8 mouse cellular contexts compared by ENCODE assay signal in the genomic region with DNA sequence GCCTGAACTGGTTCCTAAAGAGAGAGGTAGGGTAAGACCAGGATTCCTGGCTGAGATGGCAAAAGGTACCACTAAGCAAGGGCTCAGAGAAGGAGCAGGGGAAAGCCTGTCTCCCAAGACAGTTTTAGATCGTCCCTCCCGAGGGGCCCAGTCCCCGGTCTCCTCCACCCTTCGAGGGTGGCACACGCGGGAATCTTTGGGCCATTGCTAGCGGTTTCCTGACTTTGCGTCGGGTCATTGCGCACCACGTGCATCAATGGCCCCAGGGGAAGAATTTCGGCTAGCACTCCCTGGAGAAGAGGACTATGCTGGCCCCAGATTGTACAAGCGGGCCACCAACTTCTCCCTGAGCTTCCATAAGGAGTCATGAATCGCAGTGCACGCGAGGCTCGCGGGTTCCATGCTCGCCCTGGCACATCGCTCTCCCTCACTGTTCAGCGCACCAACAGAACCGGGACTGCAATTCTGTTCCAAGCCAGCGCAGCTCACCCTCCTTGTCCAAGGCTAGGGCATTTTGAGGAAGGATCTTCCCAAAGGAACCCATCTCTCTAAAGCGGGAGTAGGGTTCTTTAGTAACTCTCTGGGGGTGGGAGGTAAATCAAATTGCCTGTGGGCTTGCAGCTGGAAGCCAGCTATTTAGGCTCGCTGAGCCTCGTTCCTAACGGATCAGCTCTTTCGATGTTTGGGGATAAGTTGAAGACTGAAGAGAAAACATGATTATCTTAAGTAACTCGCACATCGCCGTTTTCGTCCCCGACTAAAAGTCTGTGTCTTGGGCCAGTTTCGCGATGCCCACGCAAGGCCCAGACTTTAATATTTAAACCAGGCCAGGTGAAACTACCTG.
DNase-seq lines count a peak whose midpoint lies in the region; ATAC-seq and TF ChIP-seq lines count a peak whose summit lies in the region.

No protein-coding gene starts in this region.

- H3K4me1 ChIP-seq in heart, embryonic 11.5 days (ENCODE audit: control insufficient read depth, insufficient read depth, low read length) = peaks cover 31% of the 10 kb centered on the region
- H3K4me1 ChIP-seq in neural tube, embryonic 12.5 days = peaks cover 50% of the 10 kb centered on the region

- H3K36me3 ChIP-seq in heart, embryonic 11.5 days (ENCODE audit: control insufficient read depth, insufficient read depth, low read length) = no peaks in the 10 kb centered on the region
- no peaks in the 10 kb centered on the region for H3K36me3 ChIP-seq in neural tube, embryonic 12.5 days

- peak in 1 of 2 experiments; percentile 41 for DNase-seq in left cerebral cortex, adult 2 months (ENCODE audit: extremely low spot score in 1 of 2, low spot score in 2 of 2)
- no peak for DNase-seq in left cerebral cortex, adult 8-10 months (ENCODE audit: low spot score in 2 of 2)
- DNase-seq in cerebellum, adult 9-10 months = peak; percentile 60
- DNase-seq in kidney, postnatal 10 days = peak; percentile 22
- no peak for DNase-seq in urinary bladder, postnatal 25 days (ENCODE audit: low spot score)
- DNase-seq in B cell, adult 2 months = no peak

- peaks cover 2% of the 10 kb centered on the region; the same call in 1 of the 2 replicates for H3K27me3 ChIP-seq in heart, embryonic 11.5 days (ENCODE audit: control insufficient read depth, insufficient read depth, low read length)
- H3K27me3 ChIP-seq in neural tube, embryonic 12.5 days (replicated peaks) = peaks cover 29% of the 10 kb centered on the region

- no peak for TF ChIP-seq CTCF in left cerebral cortex, adult 2 months (IDR thresholded peaks at IDR 0.05)

- WGBS in heart, embryonic 11.5 days (ENCODE audit: insufficient replicate concordance) = 7% methylated on average over 36 of the region's 36 CpGs
- WGBS in neural tube, embryonic 12.5 days = 4% methylated on average over 36 of the region's 36 CpGs

- intact Hi-C loops in left cerebral cortex, adult 2 months (cut with DNase I) = loop anchor here (2.0 kb wide), 1 partner anchor 20 kb away; no protein-coding TSS in a partner anchor

- H3K9me3 ChIP-seq in heart, embryonic 11.5 days (replicated peaks; ENCODE audit: control insufficient read depth, low read length) = no peaks in the 10 kb centered on the region
- H3K9me3 ChIP-seq in neural tube, embryonic 12.5 days = no peaks in the 10 kb centered on the region

- H3K27ac ChIP-seq in left cerebral cortex, adult 2 months = peak overlapping the region; percentile 87
- no peak overlapping the region; the same call in 1 of the 2 replicates for H3K27ac ChIP-seq in heart, embryonic 11.5 days (ENCODE audit: low read depth, low read length)
- no peak overlapping the region for H3K27ac ChIP-seq in neural tube, embryonic 12.5 days

- ATAC-seq in heart, embryonic 11.5 days (replicated peaks; ENCODE audit: insufficient number of reproducible peaks, low FRiP score, low TSS enrichment) = no peak
- ATAC-seq in neural tube, embryonic 12.5 days (ENCODE audit: low FRiP score, low read depth) = no peak

- H3K9ac ChIP-seq in heart, embryonic 11.5 days (ENCODE audit: low read depth, low read length) = peak overlapping the region; percentile 80
- H3K9ac ChIP-seq in neural tube, embryonic 12.5 days = peak overlapping the region; percentile 36; the same call in 1 of the 2 replicates

- H3K4me2 ChIP-seq in heart, embryonic 11.5 days = peak overlapping the region; percentile 95
- H3K4me2 ChIP-seq in neural tube, embryonic 12.5 days (replicated peaks) = peak overlapping the region; percentile 70

- H3K4me3 ChIP-seq in left cerebral cortex, adult 2 months = peak overlapping the region; percentile 53
- H3K4me3 ChIP-seq in heart, embryonic 11.5 days (ENCODE audit: low read depth, low read length) = peak overlapping the region; percentile 50
- peak overlapping the region; percentile 28 for H3K4me3 ChIP-seq in neural tube, embryonic 12.5 days

Comparison
In these comparisons a context has a peak if more than half of its experiments do, and no peak if none do; other contexts are left out.
1. DNase-seq: peak in cerebellum, adult 9-10 months (single experiment) and kidney, postnatal 10 days (single experiment); none in left cerebral cortex, adult 8-10 months (0 of 2), urinary bladder, postnatal 25 days (single experiment) and B cell, adult 2 months (0 of 2).
2. Peak in every context shown above with its lines, with median percentiles within 50 percentile points of each other: H3K4me3 ChIP-seq.